Mouse (Mus musculus) olfactory bulb, adult 2 months (tissue): ENCODE data around the gene Pld1.

ENCODE experiments used
- CTCF ChIP-seq: fragments of 200-500 bp; IDR thresholded peaks from 2 replicates; pipeline ENCODE4 v1.5.1; 2012; ENCODE audit warnings: low read depth, mild to moderate bottlenecking, low read length, moderate library complexity; ENCODE audit not compliant: insufficient read depth
- POLR2A ChIP-seq: fragments of 200-500 bp; IDR thresholded peaks from 2 replicates; pipeline ENCODE4 v1.6.1; 2012; ENCODE audit warnings: mild to moderate bottlenecking, low read depth, low read length, moderate library complexity; ENCODE audit not compliant: insufficient read depth

DNA sequence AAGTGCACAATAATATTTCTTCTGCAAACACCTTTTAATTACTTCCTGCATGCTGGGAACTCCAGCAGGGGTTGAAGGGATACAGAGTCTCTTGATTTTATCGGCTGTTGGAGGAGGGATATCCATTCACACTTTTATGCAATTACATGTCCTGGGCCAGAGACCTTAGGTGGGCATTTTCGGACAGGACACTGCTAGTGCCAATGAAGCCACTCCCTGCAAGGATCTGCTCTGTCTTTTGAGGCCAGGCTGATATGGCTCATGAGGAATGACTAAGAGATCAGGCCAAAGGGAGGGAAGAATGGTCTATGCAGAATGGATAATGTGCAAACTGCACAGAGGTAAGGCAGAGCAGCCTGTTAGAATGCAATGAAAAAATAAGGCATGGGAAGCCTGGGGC, 145.8 kb downstream of the Pld1 start:
- TF ChIP-seq CTCF (no peak), POLR2A (no peak)
